Mouse (Mus musculus): ENCODE measurements at regions not wholly inside any gene's neighbourhood (a gene's known extent, or its start where the extent isn't known, plus 50 kb on each side); places are given as distances from the start of the nearest gene placed in this dataset.
"Not testable (repeated sequence)": the region's sequence is repeated elsewhere in the genome, so short reads cannot be mapped to it uniquely, and the experiment has no call there.

GRCm38 (mm10) chr14:53073126-53073525, 577.6 kb upstream of the Olfr1507 start:
- not testable (repeated sequence) for DNase-seq

- not testable (repeated sequence) for DNase-seq
These were observed 577.0 kb upstream of the Olfr1507 start for GRCm38 (mm10) chr14:53072502-53072901.

- DNase-seq, result not testable (repeated sequence)
These were observed 558.9 kb upstream of the Olfr1507 start for GRCm38 (mm10) chr14:53054439-53054838.

- not testable (repeated sequence) for DNase-seq
These were observed 558.0 kb upstream of the Olfr1507 start for GRCm38 (mm10) chr14:53053465-53054123.

GRCm38 (mm10) chr14:53047683-53048082, 552.1 kb upstream of the Olfr1507 start:
- DNase-seq, result not testable (repeated sequence)

GRCm38 (mm10) chr14:53046975-53047374, 551.4 kb upstream of the Olfr1507 start:
- DNase-seq, result not testable (repeated sequence)

- DNase-seq, result peak; percentile 1
These were observed 549.8 kb upstream of the Olfr1507 start for GRCm38 (mm10) chr14:53045331-53045730.

DNA sequence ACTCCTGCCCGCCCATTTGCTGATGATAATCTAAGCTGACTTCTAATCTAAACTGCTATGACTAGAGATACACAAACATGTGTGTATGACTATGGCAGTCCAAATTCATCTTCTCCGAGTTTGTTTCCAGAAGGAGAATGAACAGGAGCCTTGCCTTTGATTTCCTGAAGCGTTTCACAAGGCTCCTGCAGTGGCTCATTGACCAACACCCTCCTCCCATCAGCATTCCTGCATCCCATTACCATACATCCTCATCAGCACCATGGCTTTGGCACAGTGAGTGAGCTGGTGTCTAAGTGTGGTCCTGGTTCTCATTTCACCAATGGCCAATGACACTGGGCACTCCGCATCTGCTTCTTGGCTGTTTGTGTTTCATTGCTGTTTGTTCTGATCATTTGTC, 548.6 kb upstream of the Olfr1507 start:
- not testable (repeated sequence) for DNase-seq

GRCm38 (mm10) chr14:53042016-53042415, 546.5 kb upstream of the Olfr1507 start:
- DNase-seq, result not testable (repeated sequence)

DNA sequence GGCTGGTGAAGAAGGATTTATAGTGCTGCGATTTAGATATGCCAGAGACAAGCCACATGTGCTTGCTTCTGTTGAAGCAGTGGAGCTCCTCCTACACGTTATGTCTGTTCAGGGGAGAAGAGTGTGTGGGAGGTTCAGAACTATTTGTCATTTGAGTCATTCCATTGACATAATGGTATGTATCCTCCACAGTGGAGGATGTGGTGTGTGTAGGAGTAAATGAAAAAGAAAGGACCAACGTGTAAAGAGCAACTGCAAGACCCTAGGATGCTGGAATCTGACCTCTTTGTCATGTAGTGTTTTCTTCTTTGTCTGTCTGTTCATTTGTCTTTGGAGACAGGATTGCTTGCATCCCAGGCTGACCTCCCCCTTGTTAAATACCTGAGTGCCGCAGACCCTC, 543.9 kb upstream of the Olfr1507 start:
- DNase-seq, result not testable (repeated sequence)

DNA sequence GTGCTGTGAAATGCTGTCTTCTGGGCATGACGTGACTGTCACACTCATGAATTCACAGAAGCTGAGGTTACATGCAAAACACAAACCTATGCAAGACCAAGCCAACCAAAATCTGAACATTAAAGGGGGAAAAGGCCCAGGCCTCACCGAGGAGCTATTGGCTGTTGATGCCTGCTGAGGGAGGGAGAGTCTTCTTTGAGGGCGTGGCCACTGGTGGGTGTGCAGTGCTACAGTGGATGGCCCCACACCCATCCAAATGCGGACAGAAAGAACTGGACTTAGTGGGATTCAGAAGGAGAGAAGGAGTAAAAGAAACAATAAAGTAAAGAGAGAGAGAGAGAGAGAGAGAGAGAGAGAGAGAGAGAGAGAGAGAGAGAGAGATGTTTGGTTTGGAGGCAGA, 539.4 kb upstream of the Olfr1507 start:
- not testable (repeated sequence) for DNase-seq

GRCm38 (mm10) chr14:53033221-53033620, 537.7 kb upstream of the Olfr1507 start:
- DNase-seq, result not testable (repeated sequence)

DNA sequence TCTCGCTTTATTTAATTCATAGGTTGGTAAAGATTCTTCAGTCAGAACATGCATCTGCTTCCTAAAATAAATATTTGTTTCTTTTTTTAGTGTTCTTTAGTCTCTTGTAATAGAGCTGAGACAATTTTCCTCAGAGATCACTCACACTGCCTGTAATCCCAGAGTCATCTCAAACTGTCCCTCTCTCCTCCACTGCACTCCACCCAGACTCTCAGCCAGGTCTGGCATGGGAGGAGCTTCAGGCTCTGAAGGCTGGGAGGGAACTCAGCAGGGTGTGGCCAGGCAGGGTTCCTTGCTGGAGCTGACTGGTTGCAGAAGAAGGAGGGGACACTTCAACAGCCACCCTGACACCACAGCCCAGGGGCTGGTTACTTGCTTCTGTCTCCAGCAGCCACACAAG, 536.9 kb upstream of the Olfr1507 start:
- DNase-seq, result not testable (repeated sequence)

DNA sequence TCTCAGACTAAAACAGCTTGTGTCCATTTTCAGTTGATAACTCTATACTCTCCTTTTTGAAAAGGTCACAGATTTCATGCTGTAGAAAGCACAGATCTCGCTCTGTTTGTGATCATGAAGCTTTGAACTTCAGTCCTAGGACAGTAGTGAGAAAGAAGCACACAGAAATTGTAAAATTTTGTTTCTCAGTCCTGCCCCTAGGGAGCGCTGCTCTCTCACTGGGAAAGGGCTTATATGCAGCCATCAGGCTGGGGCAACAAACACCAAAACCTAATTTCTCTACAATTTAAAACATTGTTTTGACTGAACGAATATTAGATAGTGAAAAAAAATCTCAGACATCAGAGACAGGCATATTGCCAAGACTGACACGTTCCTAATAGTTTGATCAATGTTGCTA, 534.7 kb upstream of the Olfr1507 start:
- not testable (repeated sequence) for DNase-seq

DNA sequence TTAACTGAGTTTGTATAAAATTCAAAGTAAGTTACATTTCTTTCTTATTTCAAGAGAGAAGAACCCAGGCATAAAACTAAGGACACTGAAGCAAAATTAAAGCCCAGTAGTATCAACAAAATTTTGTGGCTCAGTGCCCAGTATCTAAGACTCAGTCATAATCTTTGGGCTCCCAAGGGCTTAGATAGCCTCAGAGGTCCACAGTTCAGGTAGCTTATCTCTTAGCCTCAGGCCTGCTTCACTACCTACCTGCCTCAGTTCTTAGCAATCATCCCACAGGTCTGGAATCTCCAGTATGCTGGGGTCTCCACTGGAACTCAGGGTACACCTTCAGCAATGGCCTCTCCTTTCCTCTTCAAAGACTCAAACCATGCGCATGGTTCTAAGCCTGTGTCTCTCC, 531.4 kb upstream of the Olfr1507 start:
- DNase-seq, result not testable (repeated sequence)

GRCm38 (mm10) chr14:53020152-53020551, 524.6 kb upstream of the Olfr1507 start:
- not testable (repeated sequence) for DNase-seq

- not testable (repeated sequence) for DNase-seq
These were observed 512.2 kb upstream of the Olfr1507 start for GRCm38 (mm10) chr14:53007741-53008140.

- DNase-seq, result not testable (repeated sequence)
These were observed 511.8 kb upstream of the Olfr1507 start for GRCm38 (mm10) chr14:53007323-53007722.

- not testable (repeated sequence) for DNase-seq
These were observed 505.7 kb upstream of the Olfr1507 start for GRCm38 (mm10) chr14:53001289-53001688.

GRCm38 (mm10) chr14:52992106-52992760, 496.7 kb upstream of the Olfr1507 start:
- DNase-seq, result not testable (repeated sequence)

- DNase-seq, result not testable (repeated sequence)
These were observed 495.7 kb upstream of the Olfr1507 start for GRCm38 (mm10) chr14:52991328-52991665.

DNA sequence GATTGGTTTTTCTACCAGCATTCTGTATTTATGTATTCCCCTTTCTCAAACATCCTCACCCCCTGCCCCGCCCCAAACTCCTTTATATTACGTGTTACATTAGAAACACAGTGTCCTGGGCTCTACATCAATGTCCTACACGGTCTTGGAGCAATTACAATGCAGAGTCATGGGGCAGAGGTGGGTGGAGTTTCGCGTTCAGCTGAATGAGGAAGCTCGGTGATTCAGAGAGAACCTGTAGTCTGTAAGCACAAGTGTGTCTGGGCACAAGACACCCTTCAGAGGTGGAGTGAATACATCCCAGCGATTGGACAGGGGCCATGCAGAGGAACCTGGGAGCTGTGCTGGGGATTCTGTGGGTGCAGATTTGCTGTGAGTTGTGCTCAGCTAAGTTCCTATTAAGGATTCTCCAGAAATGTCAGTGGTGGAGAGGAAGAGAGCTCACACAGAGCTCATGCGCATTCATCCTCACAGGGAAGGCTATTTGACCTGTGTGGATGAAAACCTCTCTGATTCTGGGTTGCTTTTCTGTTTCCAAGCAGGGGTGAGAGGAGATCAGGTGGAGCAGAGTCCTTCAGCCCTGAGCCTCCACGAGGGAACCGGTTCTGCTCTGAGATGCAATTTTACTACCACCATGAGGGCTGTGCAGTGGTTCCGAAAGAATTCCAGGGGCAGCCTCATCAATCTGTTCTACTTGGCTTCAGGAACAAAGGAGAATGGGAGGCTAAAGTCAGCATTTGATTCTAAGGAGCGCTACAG, 495.2 kb upstream of the Olfr1507 start:
- not testable (repeated sequence) for DNase-seq

DNA sequence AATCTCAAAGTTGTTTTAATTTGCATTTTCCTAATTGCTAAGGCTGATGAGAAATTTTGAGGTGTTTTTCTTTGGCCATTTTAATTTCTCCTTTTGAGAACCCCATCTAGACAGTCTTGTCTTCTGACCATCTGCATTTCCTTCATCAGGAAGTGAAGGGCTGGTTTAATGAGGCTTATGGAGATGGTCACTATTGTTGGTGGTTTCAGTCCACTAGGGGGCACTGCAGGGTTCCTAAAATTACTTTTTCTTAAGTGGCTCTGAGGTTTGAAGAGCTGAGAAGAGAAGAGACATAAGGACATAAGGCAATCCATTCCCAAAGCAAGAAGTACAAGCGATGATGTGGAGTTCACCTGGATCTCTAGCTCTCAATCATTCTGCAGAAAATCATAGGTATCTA, 494.4 kb upstream of the Olfr1507 start:
- DNase-seq, result not testable (repeated sequence)

DNA sequence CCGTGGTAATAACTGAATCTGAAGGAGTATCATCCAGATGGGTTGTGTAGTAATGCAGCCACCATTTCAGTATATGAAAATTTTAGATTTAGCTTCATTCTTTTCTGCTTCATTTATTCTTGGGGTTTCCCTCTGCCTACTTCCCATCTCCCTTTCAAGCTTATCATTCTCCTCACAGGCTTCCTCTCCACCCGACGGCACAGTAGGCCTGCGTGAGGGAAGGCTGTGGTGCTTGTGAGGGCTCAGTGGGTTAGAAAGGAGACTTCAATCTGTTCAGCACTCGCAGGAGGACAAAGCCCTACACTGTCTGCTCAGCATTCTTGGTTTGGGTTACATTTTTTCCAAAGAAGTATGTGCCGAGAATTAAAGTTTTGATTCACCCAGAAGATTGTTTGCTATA, 493.0 kb upstream of the Olfr1507 start:
- DNase-seq, result not testable (repeated sequence)

Measured in lung, postnatal 36 days (tissue).